Mouse (Mus musculus) heart, embryonic 13.5 days (tissue): ENCODE results near the gene Smim24. TPM values are rescaled to one million over a fixed set of nuclear protein-coding genes. Genes with fewer than 3 reads are reported as not detected.
A peak's percentile ranks its signal among the peaks of the same experiment; 100 is the strongest.

ENCODE experiments used
- ATAC-seq: fragments of 200-750 bp; cut with Nextera tagmentation; 2 replicates; pipeline ENCODE4 v1.8.0; 2017; ENCODE audit warnings: moderate TSS enrichment; ENCODE audit not compliant: insufficient number of reproducible peaks, low FRiP score, low TSS enrichment; ENCODE audit errors: extremely low read depth
- H3K27ac ChIP-seq: fragments of 300-500 bp; sonication (generic); replicated peaks from 2 replicates; pipeline ENCODE4 v1.5.1; 2015; ENCODE audit warnings: moderate library complexity, mild to moderate bottlenecking, inconsistent platforms
- H3K27me3 ChIP-seq: fragments of 300-500 bp; sonication (generic); replicated peaks from 2 replicates; pipeline ENCODE4 v1.6.1; 2015; ENCODE audit warnings: mild to moderate bottlenecking, inconsistent platforms
- H3K36me3 ChIP-seq: fragments of 300-500 bp; sonication (generic); 2 replicates; pipeline ENCODE4 v1.6.1; 2015; ENCODE audit warnings: mild to moderate bottlenecking, inconsistent platforms
- H3K4me1 ChIP-seq: fragments of 300-500 bp; sonication (generic); 2 replicates; pipeline ENCODE4 v1.6.1; 2015; ENCODE audit warnings: inconsistent platforms
- H3K4me2 ChIP-seq: fragments of 300-500 bp; sonication (generic); 2 replicates; pipeline ENCODE4 v1.6.1; 2015; ENCODE audit warnings: inconsistent platforms, mild to moderate bottlenecking, moderate library complexity
- H3K4me3 ChIP-seq: fragments of 300-500 bp; sonication (generic); 2 replicates; pipeline ENCODE4 v1.5.1; 2015; ENCODE audit warnings: moderate library complexity, mild to moderate bottlenecking, inconsistent platforms
- H3K9ac ChIP-seq: fragments of 300-500 bp; sonication (generic); 2 replicates; pipeline ENCODE4 v1.6.1; 2015; ENCODE audit warnings: inconsistent platforms, mild to moderate bottlenecking, moderate library complexity
- H3K9me3 ChIP-seq: fragments of 300-500 bp; sonication (generic); 2 replicates; pipeline ENCODE4 v1.6.1; 2016; ENCODE audit warnings: inconsistent platforms
- WGBS: fragments of 180-500 bp; shearing (Covaris S2); methylation state at CpG from one replicate; pipeline ENCODE4 v1.1.7; 2015; ENCODE audit warnings: mixed read lengths; 5-methylcytosine and 5-hydroxymethylcytosine counted together
- polyA plus RNA-seq: library from polyadenylated mRNA; unstranded; fragments of >200 nt; fragmentation: Nextera tagmentation; extraction: Ambion mirVana; gene quantifications from 2 replicates; pipeline ENCODE4 v1.2.1, GENCODE M21; 2015

Smim24 gene
- polyA plus RNA-seq, 1 experiment from 2014 or later, result 2.7 TPM

DNA sequence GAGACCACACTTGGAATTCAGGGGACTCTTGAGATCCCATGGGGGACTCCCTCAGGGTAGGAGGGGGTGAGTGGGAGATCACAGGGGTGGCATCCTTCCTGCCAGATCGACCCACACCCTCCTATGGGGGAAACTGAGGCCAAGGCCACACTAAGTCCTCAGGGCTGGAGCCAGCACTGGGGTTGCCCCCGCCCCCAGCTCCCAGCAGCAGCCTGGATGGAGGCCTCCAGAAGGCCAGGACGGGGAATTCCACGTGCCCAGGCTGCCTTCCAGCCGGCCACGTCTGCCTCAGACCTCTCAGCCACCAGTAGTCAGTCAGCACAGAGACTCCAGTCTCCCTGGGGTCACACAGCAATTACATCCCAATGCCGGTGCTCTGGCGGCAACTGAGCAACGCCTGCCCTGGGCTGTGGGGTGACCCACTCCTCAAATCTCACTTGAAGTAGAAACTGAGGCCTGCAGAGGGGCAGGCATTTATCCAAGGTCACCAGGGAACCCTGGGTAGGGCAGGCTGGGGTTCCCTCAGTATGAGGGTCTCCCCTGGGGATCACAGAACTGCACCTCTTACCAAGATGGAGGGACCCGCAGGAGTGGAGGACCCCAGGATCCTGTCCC is 32.5 kb downstream of the Smim24 start:
- H3K9ac ChIP-seq, result peak overlapping the region; percentile 95
- no peak for ATAC-seq
- H3K4me1 ChIP-seq, result peaks cover 53% of the 10 kb centered on the region
- H3K4me2 ChIP-seq, result peak overlapping the region; percentile 94
- peak overlapping the region; percentile 81 for H3K4me3 ChIP-seq
- H3K27me3 ChIP-seq, result peaks cover 13% of the 10 kb centered on the region; the same call in 1 of the 2 replicates
- 27% methylated on average over 10 of the region's 10 CpGs for WGBS
- no peaks in the 10 kb centered on the region for H3K9me3 ChIP-seq
- H3K27ac ChIP-seq, result peak overlapping the region; percentile 78
- H3K36me3 ChIP-seq, result peaks cover 4% of the 10 kb centered on the region

DNA sequence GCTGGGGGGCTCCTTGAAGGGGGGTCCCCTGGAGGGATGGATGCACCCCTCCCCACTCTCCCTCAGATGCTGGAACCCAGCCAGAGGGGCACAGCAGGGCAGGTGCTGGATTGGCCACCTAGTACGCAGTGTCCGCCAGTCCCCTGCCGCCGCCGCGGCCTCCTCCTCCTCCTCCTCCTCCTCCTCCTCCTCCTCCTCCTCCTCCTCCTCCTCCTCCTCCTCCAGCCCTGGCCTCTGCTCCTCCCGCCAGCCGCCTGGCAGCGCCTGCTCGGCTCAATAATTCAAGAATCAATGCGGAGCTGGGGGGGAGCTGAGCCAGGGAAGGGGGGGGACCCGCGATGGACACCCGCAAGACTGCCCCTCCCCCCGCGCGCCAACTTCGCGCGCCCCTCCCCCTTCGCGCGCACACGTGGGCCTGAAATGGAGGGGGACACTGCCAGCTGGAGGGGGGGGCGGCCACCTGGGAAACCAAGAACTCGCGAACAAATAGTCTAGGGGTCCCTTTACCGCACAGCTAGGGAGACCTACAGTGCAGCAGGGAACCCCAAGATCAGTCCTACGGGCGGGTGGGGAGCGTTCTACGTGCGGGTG is 33.3 kb downstream of the Smim24 start:
- Histone ChIP-seq H3K4me3 (peak overlapping the region; percentile 81), H3K9me3 (no peaks in the 10 kb centered on the region), H3K27ac (peak overlapping the region; percentile 78), H3K4me2 (peak overlapping the region; percentile 94), H3K27me3 (peaks cover 13% of the 10 kb centered on the region; the same call in 1 of the 2 replicates), H3K4me1 (peaks cover 58% of the 10 kb centered on the region), H3K9ac (peak overlapping the region; percentile 95), H3K36me3 (no peaks in the 10 kb centered on the region)
- under 1% methylated on average over 18 of the region's 33 CpGs for WGBS
- ATAC-seq, result no peak

DNA sequence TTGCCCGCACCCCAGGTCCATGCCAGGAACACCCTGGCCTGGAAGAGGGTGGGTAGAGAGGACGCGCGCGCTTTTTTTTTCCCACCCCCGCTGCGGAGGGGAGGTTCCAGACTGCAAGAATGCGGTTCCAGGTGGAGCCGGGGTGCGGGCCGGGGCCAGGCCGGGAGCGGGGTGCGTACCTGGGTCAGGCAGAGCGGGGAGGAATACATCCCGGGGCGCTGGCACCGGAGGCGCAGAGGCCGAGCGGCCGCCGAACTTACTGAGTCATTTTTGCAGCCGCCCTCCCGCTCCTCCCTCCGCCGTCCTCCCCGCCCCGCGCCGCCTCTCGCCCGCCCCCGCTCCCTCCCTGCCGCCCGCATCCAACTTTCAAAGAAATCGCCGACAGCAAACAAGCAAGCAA is 34.0 kb downstream of the Smim24 start:
- no peak for ATAC-seq
- WGBS, result under 1% methylated on average over 21 of the region's 38 CpGs
- peak overlapping the region; percentile 95 for H3K9ac ChIP-seq
- peak overlapping the region; percentile 94 for H3K4me2 ChIP-seq
- no peaks in the 10 kb centered on the region for H3K36me3 ChIP-seq
- H3K4me1 ChIP-seq, result peaks cover 61% of the 10 kb centered on the region
- peak overlapping the region; percentile 81 for H3K4me3 ChIP-seq
- H3K27ac ChIP-seq, result peak overlapping the region; percentile 66
- peaks cover 13% of the 10 kb centered on the region; the same call in 1 of the 2 replicates for H3K27me3 ChIP-seq
- H3K9me3 ChIP-seq, result no peaks in the 10 kb centered on the region

DNA sequence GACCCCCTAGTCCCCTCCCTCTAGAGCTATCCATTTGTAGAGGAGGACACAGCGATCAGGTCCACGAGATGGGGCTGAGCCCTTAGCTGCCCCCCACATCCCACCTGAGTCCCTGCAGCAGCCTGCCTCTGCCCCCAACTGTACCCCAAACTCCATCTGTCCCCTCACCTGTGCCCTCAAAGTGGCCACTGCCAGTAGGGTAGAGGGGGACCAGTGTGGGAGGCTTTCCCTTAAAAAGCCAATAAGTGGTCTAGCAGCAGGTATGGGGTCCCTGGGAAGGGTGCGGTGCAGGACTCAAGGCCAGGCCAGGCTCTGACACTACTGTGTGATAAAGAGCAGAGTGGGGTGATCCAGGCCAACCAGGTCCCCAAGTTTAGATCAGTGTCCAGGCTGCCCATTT is 34.5 kb downstream of the Smim24 start:
- H3K9me3 ChIP-seq, result no peaks in the 10 kb centered on the region
- 24% methylated on average over 3 of the region's 3 CpGs for WGBS
- H3K4me1 ChIP-seq, result peaks cover 58% of the 10 kb centered on the region
- no peak overlapping the region for H3K27ac ChIP-seq
- peaks cover 13% of the 10 kb centered on the region; the same call in 1 of the 2 replicates for H3K27me3 ChIP-seq
- ATAC-seq, result no peak
- peak overlapping the region; percentile 81 for H3K4me3 ChIP-seq
- H3K9ac ChIP-seq, result peak overlapping the region; percentile 95
- H3K4me2 ChIP-seq, result peak overlapping the region; percentile 94
- no peaks in the 10 kb centered on the region for H3K36me3 ChIP-seq

DNA sequence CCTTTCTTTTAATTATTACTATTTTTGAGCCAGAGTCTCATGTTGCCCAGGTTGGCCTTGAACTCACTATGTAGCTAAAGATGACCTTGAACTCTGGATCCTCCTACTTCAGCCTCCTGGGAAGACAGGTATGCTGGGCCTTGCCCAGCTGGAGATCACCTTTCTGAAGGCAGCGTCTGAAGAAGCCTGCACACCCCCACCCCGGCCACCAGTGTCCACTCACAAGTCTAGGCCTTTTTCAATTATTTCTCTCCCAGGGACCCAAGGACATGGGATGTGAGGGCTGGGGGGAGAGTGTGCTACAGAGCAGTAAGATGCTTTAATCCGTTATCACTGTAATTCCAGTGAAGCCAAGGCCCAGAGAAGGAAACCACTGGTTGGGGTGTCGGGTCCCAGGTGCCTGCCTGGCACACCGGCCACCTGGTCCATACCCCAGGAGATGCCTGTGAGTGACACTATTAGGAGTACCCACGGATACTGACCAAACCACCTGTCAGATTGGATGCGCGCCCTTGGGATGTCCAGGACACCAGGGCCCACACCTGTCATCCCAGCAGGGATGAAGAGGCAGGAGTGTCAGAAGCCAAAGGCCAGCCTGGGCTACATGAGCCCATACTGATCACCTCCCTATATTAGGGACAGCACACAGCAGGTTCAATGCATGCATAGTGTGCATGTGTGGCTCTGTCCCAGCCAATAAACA is 35.1 kb downstream of the Smim24 start:
- Histone ChIP-seq H3K4me2 (no peak overlapping the region), H3K4me1 (peaks cover 62% of the 10 kb centered on the region), H3K4me3 (no peak overlapping the region; the same call in 1 of the 2 replicates), H3K27me3 (peaks cover 16% of the 10 kb centered on the region; the same call in 1 of the 2 replicates), H3K36me3 (no peaks in the 10 kb centered on the region), H3K9me3 (no peaks in the 10 kb centered on the region), H3K27ac (no peak overlapping the region), H3K9ac (no peak overlapping the region)
- no peak for ATAC-seq
- 78% methylated on average over 8 of the region's 8 CpGs for WGBS

DNA sequence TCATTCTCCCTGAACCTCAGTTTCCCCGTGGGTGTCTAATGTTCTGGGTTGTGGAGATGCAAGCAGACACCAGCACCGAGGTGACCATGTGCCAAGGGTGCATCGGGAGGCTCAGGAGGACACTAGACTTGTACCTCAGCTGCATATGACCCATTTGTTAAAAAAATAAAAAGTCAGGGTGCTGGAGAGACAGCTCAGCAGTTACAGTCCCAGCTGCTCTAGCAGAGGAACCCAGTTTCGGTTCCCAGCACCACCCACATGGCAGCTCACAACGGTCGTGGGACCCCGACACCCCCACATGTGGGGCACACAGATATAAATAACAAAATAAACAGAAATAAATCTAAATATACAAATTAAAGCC is 35.6 kb downstream of the Smim24 start:
- H3K9ac ChIP-seq, result no peak overlapping the region
- H3K36me3 ChIP-seq, result no peaks in the 10 kb centered on the region
- ATAC-seq, result no peak
- 81% methylated on average over 7 of the region's 7 CpGs for WGBS
- H3K4me3 ChIP-seq, result no peak overlapping the region
- peaks cover 16% of the 10 kb centered on the region; the same call in 1 of the 2 replicates for H3K27me3 ChIP-seq
- no peaks in the 10 kb centered on the region for H3K9me3 ChIP-seq
- H3K27ac ChIP-seq, result no peak overlapping the region
- peaks cover 66% of the 10 kb centered on the region for H3K4me1 ChIP-seq
- H3K4me2 ChIP-seq, result no peak overlapping the region

DNA sequence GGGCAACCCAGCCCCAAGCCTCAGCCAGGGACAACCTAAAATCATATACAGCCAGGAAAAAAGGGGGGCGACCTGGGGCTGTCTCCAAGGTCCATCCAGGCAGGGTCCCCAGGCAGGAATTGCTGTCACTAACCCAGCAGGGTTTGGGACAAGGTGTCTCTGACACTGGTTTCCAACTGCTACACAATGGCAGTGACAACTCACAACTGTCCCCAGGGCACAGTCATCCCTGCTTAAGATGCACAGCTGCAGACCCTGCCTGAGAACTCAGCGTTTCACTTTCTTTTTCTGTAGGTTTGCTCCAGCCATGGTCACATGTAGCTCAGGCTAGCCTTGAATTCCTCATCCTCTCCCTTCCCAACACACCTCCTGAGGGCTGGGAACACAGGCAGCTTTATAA is 36.2 kb downstream of the Smim24 start:
- H3K4me1 ChIP-seq, result peaks cover 64% of the 10 kb centered on the region
- H3K36me3 ChIP-seq, result no peaks in the 10 kb centered on the region
- H3K9ac ChIP-seq, result peak overlapping the region; percentile 93; the same call in 1 of the 2 replicates
- peak overlapping the region; percentile 81 for H3K4me3 ChIP-seq
- peaks cover 16% of the 10 kb centered on the region; the same call in 1 of the 2 replicates for H3K27me3 ChIP-seq
- ATAC-seq, result no peak
- peak overlapping the region; percentile 97 for H3K27ac ChIP-seq
- no peaks in the 10 kb centered on the region for H3K9me3 ChIP-seq
- peak overlapping the region; percentile 93 for H3K4me2 ChIP-seq
- WGBS, result 36% methylated on average over 2 of the region's 2 CpGs

DNA sequence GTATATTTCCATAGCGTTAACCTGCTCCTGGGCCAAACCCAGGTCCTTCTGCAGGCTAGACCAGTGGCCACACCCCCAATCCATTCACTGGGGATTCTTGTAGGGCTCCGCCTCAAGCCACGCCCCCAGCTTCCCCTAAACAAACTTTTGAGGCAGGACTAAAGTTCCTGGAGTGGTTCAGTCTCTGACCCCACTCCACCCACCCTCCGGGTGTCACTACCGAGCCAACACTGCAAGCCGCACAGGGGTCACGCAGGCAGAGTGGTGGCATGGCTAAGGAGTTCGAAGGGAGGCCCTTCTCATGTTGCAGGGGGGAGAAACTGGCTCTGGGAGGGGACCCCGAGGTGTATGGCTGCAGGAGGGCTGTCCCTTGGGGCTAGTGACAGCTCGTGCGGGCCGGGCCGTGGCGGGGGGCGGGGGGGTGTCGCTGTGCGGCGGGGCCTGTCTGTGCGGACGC is 36.8 kb downstream of the Smim24 start:
- peak overlapping the region; percentile 97 for H3K27ac ChIP-seq
- H3K27me3 ChIP-seq, result peaks cover 16% of the 10 kb centered on the region; the same call in 1 of the 2 replicates
- H3K36me3 ChIP-seq, result no peaks in the 10 kb centered on the region
- H3K4me3 ChIP-seq, result peak overlapping the region; percentile 81
- peak overlapping the region; percentile 93 for H3K4me2 ChIP-seq
- peak overlapping the region; percentile 93 for H3K9ac ChIP-seq
- ATAC-seq, result peak; percentile 10; the same call in 1 of the 2 replicates
- H3K9me3 ChIP-seq, result no peaks in the 10 kb centered on the region
- WGBS, result 2% methylated on average over 19 of the region's 20 CpGs
- peaks cover 59% of the 10 kb centered on the region for H3K4me1 ChIP-seq

DNA sequence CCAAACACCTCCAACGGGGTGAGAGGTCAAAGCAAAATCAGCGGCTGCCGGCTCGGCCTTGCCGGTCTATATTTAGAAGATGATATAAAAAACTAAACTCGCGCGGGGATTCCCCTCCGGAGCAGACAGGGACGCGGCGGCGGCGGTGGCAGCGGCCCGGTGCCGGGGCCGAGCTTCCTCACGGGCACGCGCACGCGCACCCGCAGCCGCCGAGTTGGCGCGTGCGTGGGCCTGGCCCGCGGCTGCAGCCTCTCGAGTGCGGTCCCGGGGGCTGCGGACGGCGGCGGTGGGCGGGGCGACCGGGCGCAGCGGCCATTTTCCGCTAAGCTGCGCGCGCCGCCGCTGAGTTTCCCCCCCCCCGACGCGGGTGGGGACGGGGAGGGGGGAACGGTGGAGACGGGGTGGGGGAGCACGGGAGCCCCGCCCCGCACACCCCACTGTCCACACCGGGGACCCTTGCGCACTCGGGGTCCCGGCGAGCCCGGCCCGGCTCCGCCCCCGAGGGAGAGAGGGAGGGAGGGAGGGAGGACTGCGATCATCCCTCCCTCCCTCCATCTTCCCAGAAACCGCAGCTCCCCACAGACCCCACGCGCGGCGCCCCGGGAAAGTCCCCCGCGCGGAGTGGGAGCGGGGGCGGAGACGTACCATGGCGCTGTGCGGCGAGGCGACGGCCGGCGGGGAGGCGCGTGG is 37.4 kb downstream of the Smim24 start:
- WGBS, result under 1% methylated on average over 70 of the region's 89 CpGs
- H3K9ac ChIP-seq, result peak overlapping the region; percentile 93
- peaks cover 57% of the 10 kb centered on the region for H3K4me1 ChIP-seq
- peak overlapping the region; percentile 93 for H3K4me2 ChIP-seq
- peak; percentile 18 for ATAC-seq
- H3K4me3 ChIP-seq, result peak overlapping the region; percentile 81
- H3K27ac ChIP-seq, result peak overlapping the region; percentile 97
- peaks cover 14% of the 10 kb centered on the region; the same call in 1 of the 2 replicates for H3K27me3 ChIP-seq
- no peaks in the 10 kb centered on the region for H3K36me3 ChIP-seq
- no peaks in the 10 kb centered on the region for H3K9me3 ChIP-seq

DNA sequence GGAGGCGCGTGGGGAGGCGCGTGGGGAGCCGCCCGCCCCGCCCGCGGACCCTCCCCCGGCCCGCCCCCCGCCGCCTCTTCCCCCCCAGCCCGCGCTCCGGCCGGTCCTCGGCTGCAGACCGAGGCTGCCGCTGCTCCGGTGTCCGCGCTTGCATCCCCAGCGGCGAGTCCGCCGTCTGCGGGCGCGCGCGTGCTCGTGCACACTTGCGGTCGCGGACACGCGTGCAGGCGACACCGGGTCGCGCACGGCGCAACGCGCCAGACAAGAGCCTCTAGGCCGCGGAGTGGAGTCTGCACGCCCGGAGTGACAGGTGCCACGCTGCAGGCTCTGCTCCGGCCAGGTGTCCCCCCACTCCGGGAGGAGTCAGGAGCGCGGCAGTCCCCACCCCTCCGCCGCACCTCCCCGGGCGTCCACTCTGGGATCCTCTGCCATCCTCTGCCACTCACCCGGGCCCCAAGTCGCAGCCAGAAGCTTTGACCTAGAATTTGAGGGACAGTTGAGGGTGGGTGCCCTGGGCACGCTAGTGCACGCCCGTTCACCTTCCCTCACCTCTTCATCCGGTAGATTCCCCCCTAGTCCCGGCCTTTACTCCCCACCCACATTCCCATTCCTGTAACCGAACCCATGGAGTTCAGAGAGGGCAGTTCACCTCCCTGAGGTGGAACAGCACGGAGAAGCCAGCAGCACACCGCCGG is 38.1 kb downstream of the Smim24 start:
- Histone ChIP-seq H3K4me2 (peak overlapping the region; percentile 93), H3K36me3 (no peaks in the 10 kb centered on the region), H3K4me1 (peaks cover 53% of the 10 kb centered on the region), H3K4me3 (peak overlapping the region; percentile 81), H3K9ac (peak overlapping the region; percentile 93), H3K27ac (peak overlapping the region; percentile 97), H3K9me3 (no peaks in the 10 kb centered on the region), H3K27me3 (peaks cover 9% of the 10 kb centered on the region; the same call in 1 of the 2 replicates)
- ATAC-seq, result no peak; the same call in 1 of the 2 replicates
- WGBS, result 2% methylated on average over 66 of the region's 70 CpGs
